Mouse (Mus musculus) forebrain, embryonic 15.5 days (tissue): Measurements from ENCODE around the gene Gm5105. TPM values are rescaled to one million over a fixed set of nuclear protein-coding genes. Genes with fewer than 3 reads are reported as not detected.

Source experiments
- ATAC-seq: fragments of 200-750 bp; cut with Nextera tagmentation; replicated peaks from 2 replicates; pipeline ENCODE4 v1.8.0; 2017; ENCODE audit warnings: mild to moderate bottlenecking, moderate TSS enrichment, moderate library complexity
- H3K27ac ChIP-seq: fragments of 300-500 bp; sonication (generic); replicated peaks from 2 replicates; pipeline ENCODE4 v1.5.1; 2015; ENCODE audit warnings: mild to moderate bottlenecking, inconsistent platforms
- H3K27me3 ChIP-seq: fragments of 300-500 bp; sonication (generic); 2 replicates; pipeline ENCODE4 v1.6.1; 2015; ENCODE audit warnings: inconsistent platforms
- H3K36me3 ChIP-seq: fragments of 300-500 bp; sonication (generic); 2 replicates; pipeline ENCODE4 v1.6.1; 2015; ENCODE audit warnings: mild to moderate bottlenecking, inconsistent platforms
- H3K4me1 ChIP-seq: fragments of 300-500 bp; sonication (generic); 2 replicates; pipeline ENCODE4 v1.6.1; 2015; ENCODE audit warnings: inconsistent platforms
- H3K4me2 ChIP-seq: fragments of 300-500 bp; sonication (generic); replicated peaks from 2 replicates; pipeline ENCODE4 v1.6.1; 2015; ENCODE audit warnings: mild to moderate bottlenecking, inconsistent platforms
- H3K4me3 ChIP-seq: fragments of 300-500 bp; sonication (generic); 2 replicates; pipeline ENCODE4 v1.5.1; 2015; ENCODE audit warnings: mild to moderate bottlenecking, inconsistent platforms
- H3K9ac ChIP-seq: fragments of 300-500 bp; sonication (generic); replicated peaks from 2 replicates; pipeline ENCODE4 v1.6.1; 2015; ENCODE audit warnings: mild to moderate bottlenecking, inconsistent platforms
- H3K9me3 ChIP-seq: fragments of 300-500 bp; sonication (generic); 2 replicates; pipeline ENCODE4 v1.6.1; 2016; ENCODE audit warnings: inconsistent platforms
- WGBS: fragments of 180-500 bp; shearing (Covaris S2); methylation state at CpG from one replicate; pipeline ENCODE4 v1.1.7; 2015; ENCODE audit warnings: mixed read lengths; 5-methylcytosine and 5-hydroxymethylcytosine counted together
- polyA plus RNA-seq: library from polyadenylated mRNA; unstranded; fragments of >200 nt; fragmentation: Nextera tagmentation; extraction: Ambion mirVana; gene quantifications from 2 replicates; pipeline ENCODE4 v1.2.1, GENCODE M21; 2015

Gm5105 gene
- polyA plus RNA-seq, 1 experiment from 2014 or later, result 0.15 TPM

- no peaks in the 10 kb centered on the region for H3K36me3 ChIP-seq
- WGBS, result 85% methylated on average over 16 of the region's 16 CpGs
- H3K4me3 ChIP-seq, result no peak overlapping the region
- H3K4me2 ChIP-seq, result no peak overlapping the region
- H3K9ac ChIP-seq, result no peak overlapping the region
- H3K27ac ChIP-seq, result peak overlapping the region; percentile 55; the same call in 1 of the 2 replicates
- no peaks in the 10 kb centered on the region for H3K9me3 ChIP-seq
- H3K27me3 ChIP-seq, result no peaks in the 10 kb centered on the region
- H3K4me1 ChIP-seq, result peaks cover 34% of the 10 kb centered on the region
- ATAC-seq, result no peak; the same call in 1 of the 2 replicates
Measured at GRCm38 (mm10) chr3:138065930-138066329, 1.3 kb downstream of the Gm5105 start.

DNA sequence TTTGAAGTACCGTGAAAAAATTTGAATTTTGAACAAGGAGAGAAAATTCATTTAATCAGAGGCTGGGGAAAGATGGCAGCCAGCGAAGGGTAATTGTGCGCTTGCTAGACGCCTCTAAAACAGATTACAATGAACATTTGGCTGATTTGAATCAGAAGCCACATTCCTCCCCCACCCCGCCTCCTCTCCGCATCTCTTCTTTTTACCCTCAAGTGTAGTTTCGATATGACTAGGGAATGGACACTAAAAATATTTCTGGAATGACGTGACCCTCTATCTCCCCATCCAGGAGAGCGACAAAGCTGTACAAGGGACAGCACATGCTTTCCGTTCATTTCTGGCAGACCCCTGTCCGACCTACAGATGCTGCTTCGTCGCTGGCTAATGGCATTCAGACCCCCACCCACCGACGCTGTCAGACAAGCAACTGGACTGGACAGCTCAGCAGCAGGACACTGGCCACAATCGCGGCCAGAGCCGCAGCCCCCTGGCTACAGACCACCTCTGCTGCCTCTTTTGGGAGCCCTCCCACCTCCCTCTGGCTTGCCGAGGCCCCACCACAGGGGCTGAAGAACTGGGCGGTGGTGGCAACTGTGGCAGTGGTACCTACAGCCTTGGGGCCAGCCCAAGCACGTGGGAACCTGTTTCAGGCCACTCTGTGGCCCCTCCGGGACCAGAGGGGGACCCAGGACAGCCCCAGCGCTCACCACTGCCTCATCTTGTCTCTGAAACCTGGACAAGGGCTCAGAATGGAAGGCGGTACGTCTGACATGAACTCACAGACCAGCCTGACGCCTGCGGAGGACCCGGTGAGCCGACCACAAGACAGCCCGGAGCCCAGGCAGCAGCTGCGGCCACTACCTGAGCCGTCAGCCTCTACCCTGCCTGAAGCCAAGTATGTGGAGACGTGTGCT is 2.2 kb downstream of the Gm5105 start, which contains the start of gene 1110002E22Rik:
TSS of gene 1110002E22Rik (plus strand) at position 321 of the 914 bp plus-strand sequence.
- WGBS, result 71% methylated on average over 33 of the region's 33 CpGs
- Histone ChIP-seq H3K27ac (peak within 1 kb of the TSS; percentile 31; the same call in 1 of the 2 replicates), H3K4me2 (no peak within 1 kb of the TSS), H3K9ac (no peak within 1 kb of the TSS), H3K9me3 (no peaks in the 10 kb centered on the region), H3K4me1 (peaks cover 34% of the 10 kb centered on the region), H3K4me3 (no peak within 1 kb of the TSS), H3K27me3 (no peaks in the 10 kb centered on the region), H3K36me3 (no peaks in the 10 kb centered on the region)
- ATAC-seq, result peak; percentile 29

GRCm38 (mm10) chr3:138063731-138064329 is 3.4 kb downstream of the Gm5105 start:
- no peaks in the 10 kb centered on the region for H3K36me3 ChIP-seq
- H3K27ac ChIP-seq, result no peak overlapping the region
- no peaks in the 10 kb centered on the region for H3K27me3 ChIP-seq
- ATAC-seq, result peak; percentile 46; the same call in 1 of the 2 replicates
- 56% methylated on average over 14 of the region's 14 CpGs for WGBS
- no peak overlapping the region for H3K4me2 ChIP-seq
- H3K9ac ChIP-seq, result no peak overlapping the region
- no peak overlapping the region for H3K4me3 ChIP-seq
- H3K4me1 ChIP-seq, result peaks cover 34% of the 10 kb centered on the region
- H3K9me3 ChIP-seq, result no peaks in the 10 kb centered on the region

GRCm38 (mm10) chr3:138062673-138063072 is 4.5 kb downstream of the Gm5105 start:
- WGBS, result 78% methylated on average over 4 of the region's 4 CpGs
- Histone ChIP-seq H3K9me3 (no peaks in the 10 kb centered on the region), H3K4me2 (no peak overlapping the region), H3K36me3 (no peaks in the 10 kb centered on the region), H3K9ac (no peak overlapping the region), H3K4me3 (no peak overlapping the region), H3K4me1 (peaks cover 34% of the 10 kb centered on the region), H3K27me3 (no peaks in the 10 kb centered on the region), H3K27ac (no peak overlapping the region)
- no peak for ATAC-seq

GRCm38 (mm10) chr3:138061205-138061911 is 5.8 kb downstream of the Gm5105 start:
- WGBS, result 85% methylated on average over 9 of the region's 9 CpGs
- no peak overlapping the region for H3K4me2 ChIP-seq
- H3K9ac ChIP-seq, result no peak overlapping the region
- peaks cover 26% of the 10 kb centered on the region for H3K4me1 ChIP-seq
- H3K27ac ChIP-seq, result no peak overlapping the region
- no peaks in the 10 kb centered on the region for H3K9me3 ChIP-seq
- no peaks in the 10 kb centered on the region for H3K36me3 ChIP-seq
- H3K4me3 ChIP-seq, result no peak overlapping the region
- no peak for ATAC-seq
- no peaks in the 10 kb centered on the region for H3K27me3 ChIP-seq

DNA sequence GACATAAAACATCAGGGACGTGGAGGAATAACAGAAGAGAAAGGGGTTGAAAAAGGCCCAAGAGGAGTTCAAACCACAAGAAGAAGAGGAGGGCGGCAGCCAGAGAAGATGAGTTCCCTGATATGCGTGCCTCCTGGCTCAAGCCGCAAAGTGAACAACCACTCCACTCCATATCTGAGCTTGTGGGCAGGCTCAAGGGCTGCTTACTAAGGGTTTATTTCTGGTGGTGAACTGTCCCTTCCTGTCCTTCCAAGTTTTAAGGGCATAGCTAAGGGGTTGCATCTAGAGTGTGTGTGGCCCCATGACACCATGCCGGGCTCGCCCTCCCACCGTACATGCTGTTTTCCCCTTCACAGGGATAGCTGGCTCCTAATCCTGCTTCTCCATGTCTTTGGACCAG is 6.8 kb downstream of the Gm5105 start:
- no peak overlapping the region for H3K4me2 ChIP-seq
- H3K9me3 ChIP-seq, result no peaks in the 10 kb centered on the region
- H3K9ac ChIP-seq, result no peak overlapping the region
- WGBS, result 96% methylated on average over 7 of the region's 7 CpGs
- no peak overlapping the region for H3K4me3 ChIP-seq
- no peaks in the 10 kb centered on the region for H3K36me3 ChIP-seq
- H3K4me1 ChIP-seq, result peaks cover 17% of the 10 kb centered on the region
- no peaks in the 10 kb centered on the region for H3K27me3 ChIP-seq
- no peak overlapping the region for H3K27ac ChIP-seq
- ATAC-seq, result no peak

- WGBS, result 47% methylated on average over 4 of the region's 4 CpGs
Measured at GRCm38 (mm10) chr3:138058226-138058625, 9.0 kb downstream of the Gm5105 start.

GRCm38 (mm10) chr3:138056976-138057375 is 10.2 kb downstream of the Gm5105 start:
- no peaks in the 10 kb centered on the region for H3K9me3 ChIP-seq
- H3K4me1 ChIP-seq, result no peaks in the 10 kb centered on the region
- H3K4me3 ChIP-seq, result no peak overlapping the region
- no peak overlapping the region for H3K4me2 ChIP-seq
- no peaks in the 10 kb centered on the region for H3K36me3 ChIP-seq
- no peaks in the 10 kb centered on the region for H3K27me3 ChIP-seq
- no peak for ATAC-seq
- 81% methylated on average over 7 of the region's 7 CpGs for WGBS
- no peak overlapping the region for H3K9ac ChIP-seq
- H3K27ac ChIP-seq, result no peak overlapping the region

More at GRCm38 (mm10) chr3:138058226-138058625, 9.0 kb downstream of the Gm5105 start:
- no peaks in the 10 kb centered on the region for H3K9me3 ChIP-seq
- ATAC-seq, result no peak
- H3K4me3 ChIP-seq, result no peak overlapping the region
- H3K4me1 ChIP-seq, result no peaks in the 10 kb centered on the region
- no peak overlapping the region for H3K27ac ChIP-seq
- H3K4me2 ChIP-seq, result no peak overlapping the region
- H3K27me3 ChIP-seq, result no peaks in the 10 kb centered on the region
- no peak overlapping the region for H3K9ac ChIP-seq
- H3K36me3 ChIP-seq, result no peaks in the 10 kb centered on the region

- no peak overlapping the region for H3K4me3 ChIP-seq
- H3K4me2 ChIP-seq, result no peak overlapping the region
- ATAC-seq, result no peak
- H3K9me3 ChIP-seq, result no peaks in the 10 kb centered on the region
- no peaks in the 10 kb centered on the region for H3K4me1 ChIP-seq
- H3K9ac ChIP-seq, result no peak overlapping the region
- no peaks in the 10 kb centered on the region for H3K27me3 ChIP-seq
- no peaks in the 10 kb centered on the region for H3K36me3 ChIP-seq
- 58% methylated on average over 4 of the region's 4 CpGs for WGBS
- H3K27ac ChIP-seq, result no peak overlapping the region
Measured at GRCm38 (mm10) chr3:138053969-138054368, 13.2 kb downstream of the Gm5105 start.

DNA sequence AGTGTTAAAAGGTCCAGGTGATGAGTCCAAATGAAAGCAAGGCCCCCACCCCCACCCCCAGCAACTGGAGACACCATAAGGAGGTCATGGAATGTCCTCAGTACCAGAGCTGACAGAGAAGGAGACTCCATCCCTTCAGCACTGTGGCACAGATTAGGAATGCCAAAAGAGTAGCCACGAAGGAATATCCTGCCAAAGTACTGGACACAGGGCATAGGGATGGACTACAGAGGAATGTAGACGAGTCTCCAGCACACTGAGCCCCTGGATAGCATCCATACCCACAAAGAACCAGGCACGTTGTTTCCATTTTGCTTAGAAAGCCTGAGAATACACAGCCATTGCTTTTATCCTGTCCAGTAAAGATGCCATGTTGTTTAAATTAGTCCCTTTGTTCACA is 15.8 kb downstream of the Gm5105 start:
- H3K4me3 ChIP-seq, result no peak overlapping the region
- H3K27me3 ChIP-seq, result no peaks in the 10 kb centered on the region
- H3K9me3 ChIP-seq, result no peaks in the 10 kb centered on the region
- no peaks in the 10 kb centered on the region for H3K4me1 ChIP-seq
- H3K9ac ChIP-seq, result no peak overlapping the region
- no peak overlapping the region for H3K4me2 ChIP-seq
- no peaks in the 10 kb centered on the region for H3K36me3 ChIP-seq
- H3K27ac ChIP-seq, result no peak overlapping the region
- 77% methylated on average over 3 of the region's 3 CpGs for WGBS
- no peak for ATAC-seq

- Histone ChIP-seq H3K4me1 (no peaks in the 10 kb centered on the region), H3K27me3 (no peaks in the 10 kb centered on the region), H3K4me2 (no peak overlapping the region), H3K27ac (no peak overlapping the region), H3K9me3 (no peaks in the 10 kb centered on the region), H3K4me3 (no peak overlapping the region), H3K36me3 (no peaks in the 10 kb centered on the region), H3K9ac (no peak overlapping the region)
- WGBS, result 89% methylated on average over 11 of the region's 11 CpGs
- ATAC-seq, result no peak
Measured at GRCm38 (mm10) chr3:138050772-138051171, 16.4 kb downstream of the Gm5105 start.

GRCm38 (mm10) chr3:138049555-138049954 is 17.6 kb downstream of the Gm5105 start:
- WGBS, result 91% methylated on average over 6 of the region's 6 CpGs
- H3K27ac ChIP-seq, result no peak overlapping the region
- H3K36me3 ChIP-seq, result no peaks in the 10 kb centered on the region
- no peak for ATAC-seq
- H3K4me1 ChIP-seq, result no peaks in the 10 kb centered on the region
- no peak overlapping the region for H3K4me3 ChIP-seq
- no peaks in the 10 kb centered on the region for H3K9me3 ChIP-seq
- H3K27me3 ChIP-seq, result no peaks in the 10 kb centered on the region
- no peak overlapping the region for H3K4me2 ChIP-seq
- H3K9ac ChIP-seq, result no peak overlapping the region
